Mouse (Mus musculus) neutrophil, adult 5-6 weeks (primary cell): ENCODE measurements around the gene Ang. TPM values are rescaled to one million over a fixed set of nuclear protein-coding genes. Genes with fewer than 3 reads are reported as not detected.

Experiments used
- ATAC-seq: fragments of 151-379, 151-347 bp; 2 replicates; pipeline ENCODE4 v1.8.0; 2017; ENCODE audit warnings: mild to moderate bottlenecking, moderate TSS enrichment; ENCODE audit not compliant: insufficient number of reproducible peaks, poor library complexity, low FRiP score, severe bottlenecking; ENCODE audit errors: extremely low read depth
- total RNA-seq: library from RNA; stranded (forward); fragments of 200-1000 nt; gene quantifications from 2 replicates; pipeline ENCODE4 v1.2.3, GENCODE M21; 2017

Gene Ang
- total RNA-seq, 1 experiment from 2014 or later = 2.2 TPM

- no peak for ATAC-seq
Observed at GRCm38 (mm10) chr14:51113916-51114560, 23.1 kb downstream of the Ang start, which contains the start of gene Eddm3b. Eddm3b (plus strand) TSS chr14:51114426.

- ATAC-seq = no peak
Observed at GRCm38 (mm10) chr14:51125684-51126083, 34.7 kb downstream of the Ang start.

GRCm38 (mm10) chr14:51127648-51128258 lies 36.8 kb downstream of the Ang start:
- ATAC-seq = peak; percentile 15; the same call in 1 of the 2 replicates

GRCm38 (mm10) chr14:51128775-51129623 lies 38.0 kb downstream of the Ang start:
- ATAC-seq = peak; percentile 90

GRCm38 (mm10) chr14:51129624-51129975 lies 38.6 kb downstream of the Ang start:
- ATAC-seq = no peak

GRCm38 (mm10) chr14:51130315-51130940 lies 39.5 kb downstream of the Ang start:
- no peak for ATAC-seq

- ATAC-seq = no peak
Observed at GRCm38 (mm10) chr14:51131086-51131815, 40.3 kb downstream of the Ang start.

- ATAC-seq = peak; percentile 33; the same call in 1 of the 2 replicates
Observed at GRCm38 (mm10) chr14:51132372-51132771, 41.4 kb downstream of the Ang start.

GRCm38 (mm10) chr14:51140342-51140741 lies 49.4 kb downstream of the Ang start:
- ATAC-seq = no peak

GRCm38 (mm10) chr14:51142119-51142518 lies 51.2 kb downstream of the Ang start:
- no peak for ATAC-seq

- no peak for ATAC-seq
Observed at GRCm38 (mm10) chr14:51142568-51142967, 51.6 kb downstream of the Ang start.

GRCm38 (mm10) chr14:51143287-51143686 lies 52.3 kb downstream of the Ang start:
- ATAC-seq = no peak

- ATAC-seq = no peak
Observed at GRCm38 (mm10) chr14:51143937-51144336, 53.0 kb downstream of the Ang start.

GRCm38 (mm10) chr14:51144451-51144850 lies 53.5 kb downstream of the Ang start:
- no peak for ATAC-seq

- ATAC-seq = no peak
Observed at GRCm38 (mm10) chr14:51145521-51145920, 54.6 kb downstream of the Ang start.

- ATAC-seq = no peak
Observed at GRCm38 (mm10) chr14:51146685-51147084, 55.7 kb downstream of the Ang start, which contains the start of gene Rnase1. Rnase1 (minus strand) TSS chr14:51146785.

GRCm38 (mm10) chr14:51148006-51148405 lies 57.1 kb downstream of the Ang start:
- ATAC-seq = no peak

GRCm38 (mm10) chr14:51149164-51149563 lies 58.2 kb downstream of the Ang start:
- ATAC-seq = no peak
